Mouse (Mus musculus) liver, embryonic 15.5 days (tissue): ENCODE results near the gene Cbx7. TPM values are rescaled to one million over a fixed set of nuclear protein-coding genes. Genes with fewer than 3 reads are reported as not detected.
"Not testable (repeated sequence)": the region's sequence is repeated elsewhere in the genome, so short reads cannot be mapped to it uniquely, and the experiment has no call there.

Experiments
- ATAC-seq: fragments of 200-750 bp; cut with Nextera tagmentation; 2 replicates; pipeline ENCODE4 v1.8.0; 2017; ENCODE audit warnings: moderate number of reproducible peaks, mild to moderate bottlenecking, moderate library complexity; ENCODE audit not compliant: insufficient read depth
- H3K27ac ChIP-seq: fragments of 300-500 bp; sonication (generic); replicated peaks from 2 replicates; pipeline ENCODE4 v1.5.1; 2015; ENCODE audit warnings: mild to moderate bottlenecking, inconsistent platforms
- H3K27me3 ChIP-seq: fragments of 300-500 bp; sonication (generic); 2 replicates; pipeline ENCODE4 v1.6.1; 2015; ENCODE audit warnings: mild to moderate bottlenecking, inconsistent platforms
- H3K36me3 ChIP-seq: fragments of 300-500 bp; sonication (generic); replicated peaks from 2 replicates; pipeline ENCODE4 v1.6.1; 2015; ENCODE audit warnings: moderate library complexity, mild to moderate bottlenecking, inconsistent platforms
- H3K4me1 ChIP-seq: fragments of 300-500 bp; sonication (generic); replicated peaks from 2 replicates; pipeline ENCODE4 v1.6.1; 2015; ENCODE audit warnings: inconsistent platforms
- H3K4me2 ChIP-seq: fragments of 300-500 bp; sonication (generic); 2 replicates; pipeline ENCODE4 v1.6.1; 2015; ENCODE audit warnings: moderate library complexity, mild to moderate bottlenecking, inconsistent platforms
- H3K4me3 ChIP-seq: fragments of 300-500 bp; sonication (generic); replicated peaks from 2 replicates; pipeline ENCODE4 v1.5.1; 2015; ENCODE audit warnings: mild to moderate bottlenecking, inconsistent platforms
- H3K9ac ChIP-seq: fragments of 300-500 bp; sonication (generic); 2 replicates; pipeline ENCODE4 v1.6.1; 2015; ENCODE audit warnings: moderate library complexity, mild to moderate bottlenecking, inconsistent platforms
- H3K9me3 ChIP-seq: fragments of 300-500 bp; sonication (generic); replicated peaks from 2 replicates; pipeline ENCODE4 v1.6.1; 2016; ENCODE audit warnings: inconsistent platforms
- WGBS: fragments of 180-500 bp; shearing (Covaris S2); methylation state at CpG from one replicate; pipeline ENCODE4 v1.1.7; 2015; ENCODE audit warnings: mixed read lengths; ENCODE audit not compliant: insufficient replicate concordance; 5-methylcytosine and 5-hydroxymethylcytosine counted together
- polyA plus RNA-seq: library from polyadenylated mRNA; unstranded; fragments of >200 nt; fragmentation: Nextera tagmentation; extraction: Ambion mirVana; gene quantifications from 2 replicates; pipeline ENCODE4 v1.2.1, GENCODE M21; 2015

The Cbx7 gene
- polyA plus RNA-seq, 1 experiment from 2014 or later, result 0.97 TPM

- H3K27me3 ChIP-seq, result not testable (repeated sequence)
Measured at GRCm38 (mm10) chr15:79903081-79903480, 67.8 kb downstream of the Cbx7 start.

GRCm38 (mm10) chr15:79901399-79901798, 69.5 kb downstream of the Cbx7 start:
- peaks cover 8% of the 10 kb centered on the region for H3K4me1 ChIP-seq
- H3K4me3 ChIP-seq, result no peak overlapping the region
- H3K4me2 ChIP-seq, result no peak overlapping the region
- 89% methylated on average over 2 of the region's 2 CpGs for WGBS
- no peak for ATAC-seq
- no peak overlapping the region for H3K27ac ChIP-seq
- peaks cover 84% of the 10 kb centered on the region for H3K36me3 ChIP-seq
- no peaks in the 10 kb centered on the region for H3K9me3 ChIP-seq
- H3K9ac ChIP-seq, result no peak overlapping the region
- no peaks in the 10 kb centered on the region for H3K27me3 ChIP-seq

More at GRCm38 (mm10) chr15:79903081-79903480, 67.8 kb downstream of the Cbx7 start:
- not testable (repeated sequence) for H3K9ac ChIP-seq, H3K4me3 ChIP-seq, H3K4me1 ChIP-seq, ATAC-seq, H3K9me3 ChIP-seq, H3K4me2 ChIP-seq, H3K27ac ChIP-seq
- H3K36me3 ChIP-seq, result peaks cover 86% of the 10 kb centered on the region
- 88% methylated on average over 8 of the region's 8 CpGs for WGBS

- Histone ChIP-seq H3K27me3 (no peaks in the 10 kb centered on the region), H3K27ac (no peak overlapping the region), H3K4me3 (no peak overlapping the region), H3K36me3 (peaks cover 80% of the 10 kb centered on the region), H3K9ac (no peak overlapping the region), H3K9me3 (no peaks in the 10 kb centered on the region), H3K4me1 (peaks cover 14% of the 10 kb centered on the region), H3K4me2 (no peak overlapping the region)
- ATAC-seq, result no peak
- 76% methylated on average over 7 of the region's 7 CpGs for WGBS
Measured at GRCm38 (mm10) chr15:79900751-79901150, 70.2 kb downstream of the Cbx7 start.

DNA sequence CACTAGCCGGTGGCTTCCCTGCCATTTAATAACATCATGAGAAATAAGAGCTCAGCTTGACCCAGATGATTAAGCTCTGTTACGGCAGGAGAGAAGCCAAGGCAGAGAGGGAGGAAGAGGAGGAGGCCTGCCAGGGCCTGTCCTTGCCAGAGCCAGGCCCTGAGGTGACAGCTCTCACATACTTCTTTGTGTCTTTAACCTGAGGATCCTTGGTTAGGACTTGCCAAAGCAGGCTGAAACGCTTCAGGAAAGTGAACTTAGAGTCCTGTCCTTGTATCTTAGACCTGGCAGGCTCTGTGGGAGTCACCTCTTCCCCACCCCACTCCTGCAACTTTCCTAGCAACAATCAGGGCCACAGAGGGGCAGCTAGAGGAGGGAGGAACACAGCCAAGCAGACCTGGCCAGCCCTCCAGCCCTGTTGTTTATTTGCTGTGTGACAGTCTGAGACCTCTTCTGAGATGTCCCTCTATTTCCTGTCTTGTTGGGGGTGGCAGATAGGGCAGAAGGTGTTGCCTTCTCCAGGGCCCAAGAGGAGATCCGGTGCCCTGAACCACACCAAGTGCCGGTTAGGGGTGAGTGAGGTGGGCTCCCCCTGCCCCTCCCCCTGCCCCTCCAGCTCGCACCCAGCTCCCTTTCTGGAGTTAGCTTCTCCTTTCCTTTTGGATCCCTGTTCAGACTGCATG, 71.0 kb downstream of the Cbx7 start:
- no peak for ATAC-seq
- H3K27ac ChIP-seq, result 0 out of 2 replicates have a peak overlapping the region, but pooled peaks have one; percentile 29
- H3K4me3 ChIP-seq, result no peak overlapping the region
- H3K9me3 ChIP-seq, result no peaks in the 10 kb centered on the region
- H3K4me1 ChIP-seq, result peaks cover 19% of the 10 kb centered on the region
- H3K9ac ChIP-seq, result no peak overlapping the region
- peaks cover 72% of the 10 kb centered on the region for H3K36me3 ChIP-seq
- H3K4me2 ChIP-seq, result no peak overlapping the region
- WGBS, result 71% methylated on average over 6 of the region's 6 CpGs
- H3K27me3 ChIP-seq, result no peaks in the 10 kb centered on the region

DNA sequence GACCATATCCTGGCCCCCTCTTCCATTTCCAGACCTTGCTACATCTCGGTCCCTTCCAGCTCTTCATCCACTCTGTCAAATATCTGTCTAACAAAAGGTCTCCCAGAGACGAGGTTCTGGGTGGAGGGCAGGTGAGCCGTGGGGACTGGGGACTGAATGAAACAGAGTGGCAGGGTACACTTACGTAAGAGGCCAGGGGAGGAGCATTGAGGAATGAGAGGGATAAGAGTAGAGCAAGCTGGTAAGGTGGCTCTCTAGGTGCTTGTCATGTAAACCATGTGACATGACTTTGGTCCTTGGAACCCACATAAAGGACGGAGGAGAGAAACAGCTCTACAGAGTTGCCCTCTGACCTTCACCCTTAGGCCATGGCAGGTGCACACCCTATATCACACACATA, 71.9 kb downstream of the Cbx7 start:
- peaks cover 63% of the 10 kb centered on the region for H3K36me3 ChIP-seq
- 70% methylated on average over 5 of the region's 5 CpGs for WGBS
- H3K9me3 ChIP-seq, result no peaks in the 10 kb centered on the region
- peaks cover 29% of the 10 kb centered on the region for H3K4me1 ChIP-seq
- no peak for ATAC-seq
- no peak overlapping the region for H3K4me2 ChIP-seq
- H3K9ac ChIP-seq, result no peak overlapping the region
- H3K4me3 ChIP-seq, result no peak overlapping the region
- H3K27ac ChIP-seq, result no peak overlapping the region
- H3K27me3 ChIP-seq, result no peaks in the 10 kb centered on the region

DNA sequence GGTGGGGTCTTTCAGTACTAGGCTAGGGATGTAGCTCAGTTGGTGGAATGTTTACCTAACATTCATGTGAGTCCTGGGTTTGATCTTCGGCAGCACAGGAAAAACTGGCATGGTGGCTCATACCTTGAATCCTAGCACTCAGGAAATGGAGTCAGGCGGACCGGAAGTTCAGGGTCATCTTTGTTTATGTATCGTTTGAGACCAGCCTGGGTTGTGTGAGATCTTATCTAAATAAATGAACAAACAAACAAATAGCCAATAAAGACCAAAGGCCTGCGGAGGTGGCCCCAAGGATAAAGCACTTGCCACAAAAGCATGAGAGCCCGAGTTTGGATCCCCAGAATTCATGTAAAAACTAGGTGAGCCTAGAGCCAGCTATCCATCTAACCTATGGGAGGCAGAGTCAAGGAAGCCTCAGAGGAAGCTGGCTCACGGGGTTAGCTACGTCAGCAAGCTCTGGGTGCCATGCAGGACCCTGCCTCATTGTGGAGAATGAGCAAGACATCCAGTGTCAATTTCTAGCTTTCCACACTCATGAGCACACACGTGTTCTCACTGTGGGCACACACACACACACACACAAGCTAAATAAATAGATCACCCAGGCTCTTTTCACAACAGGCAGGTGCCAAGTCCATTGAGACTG, 74.7 kb downstream of the Cbx7 start:
- 62% methylated on average over 9 of the region's 9 CpGs for WGBS
- H3K4me3 ChIP-seq, result no peak overlapping the region
- ATAC-seq, result no peak
- no peaks in the 10 kb centered on the region for H3K9me3 ChIP-seq
- peaks cover 53% of the 10 kb centered on the region for H3K4me1 ChIP-seq
- H3K9ac ChIP-seq, result 0 out of 2 replicates have a peak overlapping the region, but pooled peaks have one; percentile 5
- no peaks in the 10 kb centered on the region for H3K27me3 ChIP-seq
- H3K27ac ChIP-seq, result peak overlapping the region; percentile 69
- H3K36me3 ChIP-seq, result peaks cover 42% of the 10 kb centered on the region
- peak overlapping the region; percentile 27; the same call in 1 of the 2 replicates for H3K4me2 ChIP-seq

- not testable (repeated sequence) for H3K9me3 ChIP-seq, H3K27me3 ChIP-seq, ATAC-seq
- Histone ChIP-seq H3K27ac (peak overlapping the region; percentile 86), H3K36me3 (peaks cover 37% of the 10 kb centered on the region), H3K4me1 (peaks cover 59% of the 10 kb centered on the region), H3K4me2 (peak overlapping the region; percentile 89), H3K4me3 (peak overlapping the region; percentile 72), H3K9ac (peak overlapping the region; percentile 5; the same call in 1 of the 2 replicates)
- 34% methylated on average over 12 of the region's 23 CpGs for WGBS
Measured at GRCm38 (mm10) chr15:79895221-79896079, 75.5 kb downstream of the Cbx7 start.

- Histone ChIP-seq H3K9me3 (no peaks in the 10 kb centered on the region), H3K27me3 (no peaks in the 10 kb centered on the region), H3K27ac (peak overlapping the region; percentile 86), H3K4me2 (peak overlapping the region; percentile 89), H3K4me1 (peaks cover 61% of the 10 kb centered on the region), H3K9ac (peak overlapping the region; percentile 13; the same call in 1 of the 2 replicates), H3K4me3 (peak overlapping the region; percentile 72), H3K36me3 (peaks cover 28% of the 10 kb centered on the region)
- 43% methylated on average over 4 of the region's 4 CpGs for WGBS
- ATAC-seq, result no peak
Measured at GRCm38 (mm10) chr15:79894343-79894742, 76.6 kb downstream of the Cbx7 start.

DNA sequence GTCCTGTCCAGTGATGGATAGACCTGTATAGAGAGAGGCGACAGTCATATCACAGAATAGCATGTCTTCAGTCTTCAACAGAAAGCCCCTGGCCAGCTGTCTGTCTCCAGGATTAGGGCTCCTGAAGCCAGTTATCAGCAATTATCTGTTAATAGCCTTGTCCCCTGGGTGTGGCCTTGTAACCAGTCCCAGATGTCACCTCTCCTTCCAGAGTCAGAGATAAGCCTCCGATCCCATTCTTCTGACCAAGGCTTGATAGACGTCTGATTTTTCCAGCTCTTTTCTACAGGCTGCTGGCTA, 77.1 kb downstream of the Cbx7 start:
- Histone ChIP-seq H3K27ac (peak overlapping the region; percentile 86), H3K36me3 (peaks cover 24% of the 10 kb centered on the region), H3K4me3 (peak overlapping the region; percentile 72), H3K27me3 (no peaks in the 10 kb centered on the region), H3K9ac (peak overlapping the region; percentile 77), H3K4me1 (peaks cover 61% of the 10 kb centered on the region), H3K9me3 (no peaks in the 10 kb centered on the region), H3K4me2 (peak overlapping the region; percentile 89)
- 19% methylated on average over 3 of the region's 3 CpGs for WGBS
- ATAC-seq, result peak; percentile 67

GRCm38 (mm10) chr15:79892995-79893823, 77.7 kb downstream of the Cbx7 start:
- 17% methylated on average over 15 of the region's 15 CpGs for WGBS
- H3K4me1 ChIP-seq, result peaks cover 61% of the 10 kb centered on the region

More at GRCm38 (mm10) chr15:79892995-79893823, 77.7 kb downstream of the Cbx7 start:
- Histone ChIP-seq H3K27ac (peak overlapping the region; percentile 86), H3K4me3 (peak overlapping the region; percentile 72), H3K9ac (peak overlapping the region; percentile 77), H3K4me2 (peak overlapping the region; percentile 89), H3K36me3 (peaks cover 19% of the 10 kb centered on the region), H3K9me3 (no peaks in the 10 kb centered on the region), H3K27me3 (no peaks in the 10 kb centered on the region)
- ATAC-seq, result no peak
